Comparison of ENCODE assay signal across 21 mouse cellular contexts in genomic region chr14:79434068-79434467, GRCm38 (mm10). TPM values are rescaled to one million over a fixed set of nuclear protein-coding genes. Genes with fewer than 3 reads are reported as not detected.
DNase-seq lines count a peak whose midpoint lies in the region; ATAC-seq lines count a peak whose summit lies in the region.
"Had no signal": no experiment of that assay in that cellular context is flagged by ENCODE, and none has a peak within 500 bp of the region (broad histone marks: within the 10 kb centered on the region; RNA-seq: fewer than 3 reads in every experiment).

No protein-coding gene starts in this region.

- WGBS in forebrain, embryonic 14.5 days, result 92% methylated on average over 1 of the region's 1 CpGs

- no peak overlapping the region for H3K4me2 ChIP-seq in forebrain, embryonic 14.5 days (ENCODE audit: low read length)

- H3K9ac ChIP-seq in forebrain, embryonic 14.5 days (ENCODE audit: low read length), result no peak overlapping the region

- no peaks in the 10 kb centered on the region for H3K4me1 ChIP-seq in forebrain, embryonic 14.5 days (ENCODE audit: control insufficient read depth, insufficient read depth, low read length)

- H3K27ac ChIP-seq in forebrain, embryonic 14.5 days (ENCODE audit: low read depth, low read length), result no peak overlapping the region

- peak; percentile 61 for ATAC-seq in granulocyte monocyte progenitor cell, adult 5-6 weeks (replicated peaks; ENCODE audit: poor library complexity, severe bottlenecking)
- ATAC-seq in megakaryocyte, adult 5-6 weeks (ENCODE audit: poor library complexity, severe bottlenecking), result peak; percentile 66
- ATAC-seq in CD4-positive, CD25-positive, alpha-beta regulatory T cell, adult 4 months, result no peak
- no peak for ATAC-seq in forebrain, embryonic 14.5 days
- ATAC-seq: activated CD4-positive, CD25-positive, alpha-beta regulatory T cell, adult 4 months; Patski had no signal

- no peaks in the 10 kb centered on the region for H3K36me3 ChIP-seq in forebrain, embryonic 14.5 days (ENCODE audit: control insufficient read depth, insufficient read depth, low read length)

- no peak overlapping the region for H3K4me3 ChIP-seq in forebrain, embryonic 14.5 days (ENCODE audit: low read depth, low read length)

- no peaks in the 10 kb centered on the region for H3K27me3 ChIP-seq in forebrain, embryonic 14.5 days (replicated peaks; ENCODE audit: control insufficient read depth, insufficient read depth, low read length)
- H3K27me3 ChIP-seq: CH12.LX, Patski had no signal

- no peaks in the 10 kb centered on the region for H3K9me3 ChIP-seq in forebrain, embryonic 14.5 days (replicated peaks; ENCODE audit: control insufficient read depth, low read length)
- H3K9me3 ChIP-seq: G1E had no signal

- peak; percentile 32 for DNase-seq in A20 (ENCODE audit: low read depth, low spot score)
- DNase-seq in forebrain, embryonic 14.5 days (ENCODE audit: low spot score), result no peak
- no peak for DNase-seq in testis, postnatal 10 days (ENCODE audit: low spot score)
- DNase-seq: adrenal gland, adult 2 months; adrenal gland, adult 8-10 months; adrenal gland, postnatal 10 days; adrenal gland, postnatal 14 days; adrenal gland, postnatal 25 days; adrenal gland, postnatal 36 days; cerebellum, adult 11 months; cerebellum, adult 11-12 months; cerebellum, adult 18-20 months; cerebellum, adult 2 months; cerebellum, adult 8-10 months had no signal

RNA-seq across cellular contexts. Expression of gene Kbtbd7, which starts 7.8 kb away (rescaled TPM):
- total RNA-seq in granulocyte monocyte progenitor cell, adult 5-6 weeks (2014; fragmentation: Nextera tagmentation), result 6.0 and 10.0 TPM in 2 replicates
- 13.9 and 15.7 TPM in 2 replicates for total RNA-seq in granulocyte monocyte progenitor cell, adult 5-6 weeks (2017)
- total RNA-seq in megakaryocyte, adult 5-6 weeks (2015), result 24.5 and 26.7 TPM in 2 replicates
- total RNA-seq in megakaryocyte, adult 5-6 weeks (2017), result 20.5 and 23.0 TPM in 2 replicates
- polyA plus RNA-seq in CD4-positive, CD25-positive, alpha-beta regulatory T cell, adult 4 months (2017; shearing (Covaris generic)), result 1 to 10 TPM in 1 of 2 experiments, under 1 TPM in 1; 0.89 to 1.2 TPM
- 22.9 and 28.1 TPM in 2 replicates for polyA plus RNA-seq in forebrain, embryonic 14.5 days (2014; fragmentation: Nextera tagmentation; extraction: Ambion mirVana)

RNA-seq across cellular contexts. Expression of gene Kbtbd6, which starts 17.6 kb away (rescaled TPM):
- total RNA-seq in granulocyte monocyte progenitor cell, adult 5-6 weeks (2014; fragmentation: Nextera tagmentation), result 0.77 and 1.3 TPM in 2 replicates
- 6.2 and 7.2 TPM in 2 replicates for total RNA-seq in granulocyte monocyte progenitor cell, adult 5-6 weeks (2017)
- total RNA-seq in megakaryocyte, adult 5-6 weeks (2015), result 6.6 and 8.3 TPM in 2 replicates
- total RNA-seq in megakaryocyte, adult 5-6 weeks (2017), result 7.4 and 8.0 TPM in 2 replicates
- not detected for polyA plus RNA-seq in CD4-positive, CD25-positive, alpha-beta regulatory T cell, adult 4 months (2017; shearing (Covaris generic))
- 3.0 and 3.1 TPM in 2 replicates for polyA plus RNA-seq in forebrain, embryonic 14.5 days (2014; fragmentation: Nextera tagmentation; extraction: Ambion mirVana)

RNA-seq across cellular contexts. Expression of gene Mtrf1, which starts 36.5 kb away (rescaled TPM):
- 12.0 and 12.8 TPM in 2 replicates for total RNA-seq in granulocyte monocyte progenitor cell, adult 5-6 weeks (2014; fragmentation: Nextera tagmentation)
- 21.0 and 31.2 TPM in 2 replicates for total RNA-seq in granulocyte monocyte progenitor cell, adult 5-6 weeks (2017)
- 4.6 and 6.5 TPM in 2 replicates for total RNA-seq in megakaryocyte, adult 5-6 weeks (2015)
- total RNA-seq in megakaryocyte, adult 5-6 weeks (2017), result 12.6 and 13.7 TPM in 2 replicates
- polyA plus RNA-seq in CD4-positive, CD25-positive, alpha-beta regulatory T cell, adult 4 months (2017; shearing (Covaris generic)), result 1 to 10 TPM; 4.3 to 6.0 TPM
- polyA plus RNA-seq in forebrain, embryonic 14.5 days (2014; fragmentation: Nextera tagmentation; extraction: Ambion mirVana), result 11.3 and 13.4 TPM in 2 replicates

RNA-seq across cellular contexts. Expression of gene Naa16, which starts 43.5 kb away (rescaled TPM):
- 51.5 and 55.2 TPM in 2 replicates for total RNA-seq in granulocyte monocyte progenitor cell, adult 5-6 weeks (2014; fragmentation: Nextera tagmentation)
- 47.0 and 47.3 TPM in 2 replicates for total RNA-seq in granulocyte monocyte progenitor cell, adult 5-6 weeks (2017)
- total RNA-seq in megakaryocyte, adult 5-6 weeks (2015), result 41.7 and 51.0 TPM in 2 replicates
- total RNA-seq in megakaryocyte, adult 5-6 weeks (2017), result 30.3 and 44.1 TPM in 2 replicates
- polyA plus RNA-seq in CD4-positive, CD25-positive, alpha-beta regulatory T cell, adult 4 months (2017; shearing (Covaris generic)), result 10 to 100 TPM; 53.6 to 54.4 TPM
- 22.9 TPM in 2 replicates for polyA plus RNA-seq in forebrain, embryonic 14.5 days (2014; fragmentation: Nextera tagmentation; extraction: Ambion mirVana)

RNA-seq across cellular contexts. Expression of gene Elf1, which starts 46.9 kb away (rescaled TPM):
- 92.6 and 98.6 TPM in 2 replicates for total RNA-seq in granulocyte monocyte progenitor cell, adult 5-6 weeks (2014; fragmentation: Nextera tagmentation)
- total RNA-seq in granulocyte monocyte progenitor cell, adult 5-6 weeks (2017), result 178 and 188 TPM in 2 replicates
- total RNA-seq in megakaryocyte, adult 5-6 weeks (2015), result 66.4 and 69.3 TPM in 2 replicates
- total RNA-seq in megakaryocyte, adult 5-6 weeks (2017), result 138 and 142 TPM in 2 replicates
- 100 to 1,000 TPM; 149 to 199 TPM for polyA plus RNA-seq in CD4-positive, CD25-positive, alpha-beta regulatory T cell, adult 4 months (2017; shearing (Covaris generic))
- 1.9 and 2.7 TPM in 2 replicates for polyA plus RNA-seq in forebrain, embryonic 14.5 days (2014; fragmentation: Nextera tagmentation; extraction: Ambion mirVana)

Comparison
In these comparisons a context has a peak if more than half of its experiments do, and no peak if none do; other contexts are left out.
1. ATAC-seq: peak in granulocyte monocyte progenitor cell, adult 5-6 weeks (single experiment) and megakaryocyte, adult 5-6 weeks (single experiment); none in CD4-positive, CD25-positive, alpha-beta regulatory T cell, adult 4 months (single experiment) and forebrain, embryonic 14.5 days (single experiment).